26 mouse cellular contexts compared by ENCODE assay signal in the genomic region with DNA sequence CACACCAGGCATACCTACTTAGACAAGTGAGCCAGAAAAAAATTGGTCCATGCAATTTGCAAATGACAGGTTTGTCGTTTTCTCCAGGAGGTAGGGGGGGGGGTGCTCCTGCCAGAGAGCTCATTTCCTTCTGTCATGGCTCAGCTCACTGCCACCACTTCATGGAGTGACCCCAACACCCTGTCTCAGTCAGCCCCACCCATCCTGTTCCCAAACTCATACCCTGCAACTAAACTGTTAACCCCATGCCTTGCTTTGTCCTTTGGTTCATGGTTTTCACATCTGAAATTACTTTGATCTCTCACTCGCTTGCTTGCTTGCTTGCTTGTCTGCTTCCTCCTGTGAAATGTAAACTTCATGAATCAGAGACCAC. TPM values are rescaled to one million over a fixed set of nuclear protein-coding genes. Genes with fewer than 3 reads are reported as not detected.
A peak's percentile ranks its signal among the peaks of the same experiment; 100 is the strongest.
DNase-seq lines count a peak whose midpoint lies in the region; ATAC-seq and TF ChIP-seq lines count a peak whose summit lies in the region.
"Had no signal": no experiment of that assay in that cellular context is flagged by ENCODE, and none has a peak within 500 bp of the region (broad histone marks: within the 10 kb centered on the region; RNA-seq: fewer than 3 reads in every experiment).

No protein-coding gene starts in this region.

- H3K4me2 ChIP-seq in heart, embryonic 11.5 days = no peak overlapping the region
- H3K4me2 ChIP-seq in limb, embryonic 12.5 days = no peak overlapping the region
- H3K4me2 ChIP-seq in lung, postnatal 0 days (replicated peaks; ENCODE audit: low read depth, low read length) = no peak overlapping the region
- no peak overlapping the region for H3K4me2 ChIP-seq in stomach, postnatal 0 days (replicated peaks; ENCODE audit: low read depth)
- H3K4me2 ChIP-seq: forebrain, embryonic 15.5 days; heart, embryonic 13.5 days; hindbrain, embryonic 15.5 days; midbrain, embryonic 15.5 days; neural tube, embryonic 15.5 days had no signal

- no peak for ATAC-seq in heart, embryonic 11.5 days (replicated peaks; ENCODE audit: insufficient number of reproducible peaks, low FRiP score, low TSS enrichment)
- ATAC-seq in limb, embryonic 12.5 days (ENCODE audit: insufficient number of reproducible peaks, insufficient read depth, low FRiP score, low TSS enrichment, low read depth) = no peak
- peak; percentile 16; the same call in 1 of the 2 replicates for ATAC-seq in lung, postnatal 0 days
- ATAC-seq in stomach, postnatal 0 days (ENCODE audit: low FRiP score, low TSS enrichment) = peak; percentile 18; the same call in 1 of the 2 replicates
- ATAC-seq: forebrain, embryonic 15.5 days; inflammation-experienced regulatory T-cells, adult 6 months; midbrain, embryonic 15.5 days; Patski had no signal

- H3K4me3 ChIP-seq in heart, embryonic 11.5 days (ENCODE audit: low read depth, low read length) = no peak overlapping the region
- H3K4me3 ChIP-seq in limb, embryonic 12.5 days (replicated peaks) = no peak overlapping the region
- no peak overlapping the region for H3K4me3 ChIP-seq in limb, embryonic 10.5 days
- H3K4me3 ChIP-seq in lung, postnatal 0 days (ENCODE audit: low read depth, low read length) = no peak overlapping the region
- no peak overlapping the region for H3K4me3 ChIP-seq in stomach, postnatal 0 days (ENCODE audit: low read depth, low read length)
- H3K4me3 ChIP-seq: forebrain, embryonic 15.5 days; heart, embryonic 13.5 days; hindbrain, embryonic 10.5 days; hindbrain, embryonic 15.5 days; midbrain, embryonic 10.5 days; midbrain, embryonic 15.5 days; neural tube, embryonic 15.5 days had no signal

- peak; percentile 91 for DNase-seq in heart, adult 11 months
- DNase-seq in limb, embryonic 10.5 days (ENCODE audit: low spot score) = no peak
- no peak for DNase-seq in lung, postnatal 0 days (ENCODE audit: low spot score)
- DNase-seq in lung, adult 18-20 months = no peak
- no peak for DNase-seq in stomach, postnatal 0 days (ENCODE audit: low spot score)
- DNase-seq in testis, postnatal 10 days (ENCODE audit: low spot score) = no peak
- DNase-seq: cerebellum, adult 8-10 months; cerebellum, postnatal 25 days; gastrocnemius, postnatal 14 days; liver; retina, postnatal 1 day; right cerebral cortex, postnatal 14 days; thymus, postnatal 4 days had no signal

- H3K9me3 ChIP-seq in heart, embryonic 11.5 days (replicated peaks; ENCODE audit: control insufficient read depth, low read length) = no peaks in the 10 kb centered on the region
- H3K9me3 ChIP-seq in limb, embryonic 12.5 days = no peaks in the 10 kb centered on the region
- H3K9me3 ChIP-seq in limb, embryonic 10.5 days (replicated peaks) = no peaks in the 10 kb centered on the region
- no peaks in the 10 kb centered on the region for H3K9me3 ChIP-seq in lung, postnatal 0 days (ENCODE audit: low read length)
- no peaks in the 10 kb centered on the region for H3K9me3 ChIP-seq in stomach, postnatal 0 days (ENCODE audit: control insufficient read depth, low read length)
- H3K9me3 ChIP-seq: forebrain, embryonic 15.5 days; heart, embryonic 13.5 days; hindbrain, embryonic 10.5 days; hindbrain, embryonic 15.5 days; midbrain, embryonic 10.5 days; midbrain, embryonic 15.5 days; neural tube, embryonic 15.5 days had no signal

- peaks cover 40% of the 10 kb centered on the region for H3K27me3 ChIP-seq in heart, embryonic 11.5 days (ENCODE audit: control insufficient read depth, insufficient read depth, low read length)
- H3K27me3 ChIP-seq in limb, embryonic 12.5 days = peaks cover 4% of the 10 kb centered on the region; the same call in 1 of the 2 replicates
- peaks cover 12% of the 10 kb centered on the region for H3K27me3 ChIP-seq in limb, embryonic 10.5 days (ENCODE audit: low read depth, poor library complexity, severe bottlenecking)
- H3K27me3 ChIP-seq in lung, postnatal 0 days (replicated peaks; ENCODE audit: insufficient read depth, low read length) = no peaks in the 10 kb centered on the region
- H3K27me3 ChIP-seq in stomach, postnatal 0 days (ENCODE audit: control insufficient read depth, insufficient read depth, low read length) = no peaks in the 10 kb centered on the region
- H3K27me3 ChIP-seq: forebrain, embryonic 15.5 days; hindbrain, embryonic 15.5 days; midbrain, embryonic 15.5 days; neural tube, embryonic 15.5 days; Patski had no signal

- H3K36me3 ChIP-seq in heart, embryonic 11.5 days (ENCODE audit: control insufficient read depth, insufficient read depth, low read length) = no peaks in the 10 kb centered on the region
- no peaks in the 10 kb centered on the region for H3K36me3 ChIP-seq in limb, embryonic 12.5 days
- H3K36me3 ChIP-seq in limb, embryonic 10.5 days = no peaks in the 10 kb centered on the region
- no peaks in the 10 kb centered on the region for H3K36me3 ChIP-seq in lung, postnatal 0 days (ENCODE audit: insufficient read depth, low read length)
- H3K36me3 ChIP-seq in stomach, postnatal 0 days (ENCODE audit: control insufficient read depth, insufficient read depth, low read length) = no peaks in the 10 kb centered on the region
- H3K36me3 ChIP-seq: forebrain, embryonic 15.5 days; heart, embryonic 13.5 days; hindbrain, embryonic 10.5 days; hindbrain, embryonic 15.5 days; midbrain, embryonic 10.5 days; midbrain, embryonic 15.5 days; neural tube, embryonic 15.5 days had no signal

- no peak overlapping the region for H3K9ac ChIP-seq in heart, embryonic 11.5 days (ENCODE audit: low read depth, low read length)
- no peak overlapping the region; the same call in 1 of the 2 replicates for H3K9ac ChIP-seq in limb, embryonic 12.5 days (replicated peaks)
- H3K9ac ChIP-seq in lung, postnatal 0 days (replicated peaks; ENCODE audit: low read depth) = no peak overlapping the region
- H3K9ac ChIP-seq in stomach, postnatal 0 days (ENCODE audit: low read length) = no peak overlapping the region
- H3K9ac ChIP-seq: forebrain, embryonic 15.5 days; heart, embryonic 13.5 days; hindbrain, embryonic 15.5 days; liver, embryonic 14.5 days; midbrain, embryonic 15.5 days; neural tube, embryonic 15.5 days had no signal

- WGBS in heart, embryonic 11.5 days (ENCODE audit: insufficient replicate concordance) = 44% methylated on average over 2 of the region's 2 CpGs
- WGBS in limb, embryonic 12.5 days = 31% methylated on average over 2 of the region's 2 CpGs
- 49% methylated on average over 2 of the region's 2 CpGs for WGBS in limb, embryonic 10.5 days
- WGBS in lung, postnatal 0 days = 8% methylated on average over 2 of the region's 2 CpGs
- WGBS in stomach, postnatal 0 days = 31% methylated on average over 2 of the region's 2 CpGs

- H3K27ac ChIP-seq in heart, embryonic 11.5 days (ENCODE audit: low read depth, low read length) = no peak overlapping the region
- peak overlapping the region; percentile 25; the same call in 1 of the 2 replicates for H3K27ac ChIP-seq in limb, embryonic 12.5 days
- H3K27ac ChIP-seq in limb, embryonic 10.5 days = no peak overlapping the region
- H3K27ac ChIP-seq in lung, postnatal 0 days (ENCODE audit: low read length) = no peak overlapping the region
- H3K27ac ChIP-seq in stomach, postnatal 0 days (replicated peaks) = peak overlapping the region; percentile 73
- H3K27ac ChIP-seq: forebrain, embryonic 15.5 days; heart, embryonic 13.5 days; hindbrain, embryonic 10.5 days; hindbrain, embryonic 15.5 days; liver, embryonic 14.5 days; macrophage; midbrain, embryonic 10.5 days; midbrain, embryonic 15.5 days; neural tube, embryonic 15.5 days had no signal

- no peak for TF ChIP-seq EP300 in lung, postnatal 0 days (IDR thresholded peaks at IDR 0.05)
- TF ChIP-seq EP300 in stomach, postnatal 0 days (optimal IDR thresholded peaks at IDR 0.05) = no peak

- TF ChIP-seq CTCF in lung, postnatal 0 days (IDR thresholded peaks at IDR 0.05) = no peak
- no peak for TF ChIP-seq CTCF in stomach, postnatal 0 days (IDR thresholded peaks at IDR 0.05; ENCODE audit: low read depth)

- H3K4me1 ChIP-seq in heart, embryonic 11.5 days (ENCODE audit: control insufficient read depth, insufficient read depth, low read length) = no peaks in the 10 kb centered on the region
- peaks cover 22% of the 10 kb centered on the region for H3K4me1 ChIP-seq in limb, embryonic 12.5 days (replicated peaks)
- peaks cover 9% of the 10 kb centered on the region; the same call in 1 of the 2 replicates for H3K4me1 ChIP-seq in limb, embryonic 10.5 days
- H3K4me1 ChIP-seq in lung, postnatal 0 days (ENCODE audit: insufficient read depth, low read depth, low read length) = no peaks in the 10 kb centered on the region
- no peaks in the 10 kb centered on the region for H3K4me1 ChIP-seq in stomach, postnatal 0 days (replicated peaks; ENCODE audit: control insufficient read depth, insufficient read depth)
- H3K4me1 ChIP-seq: forebrain, embryonic 15.5 days; hindbrain, embryonic 15.5 days; midbrain, embryonic 15.5 days had no signal

RNA-seq across cellular contexts. Expression of gene Kras, which starts 6.6 kb away (rescaled TPM):
- polyA plus RNA-seq in heart, embryonic 11.5 days (2014; fragmentation: Nextera tagmentation; extraction: Ambion mirVana) = 54.9 and 69.5 TPM in 2 replicates
- 83.7 and 91.2 TPM in 2 replicates for polyA plus RNA-seq in limb, embryonic 12.5 days (2016; fragmentation: Nextera tagmentation; extraction: Ambion mirVana)
- polyA plus RNA-seq in limb, embryonic 10.5 days (2016; fragmentation: Nextera tagmentation; extraction: Ambion mirVana) = 78.5 and 80.8 TPM in 2 replicates
- polyA plus RNA-seq in lung, postnatal 0 days (2015; fragmentation: Nextera tagmentation; extraction: Ambion mirVana) = 90.5 and 98.6 TPM in 2 replicates
- 59.2 and 67.2 TPM in 2 replicates for polyA plus RNA-seq in stomach, postnatal 0 days (2015; fragmentation: Nextera tagmentation; extraction: Ambion mirVana)

RNA-seq across cellular contexts. Expression of gene Etfrf1, which starts 45.8 kb away (rescaled TPM):
- polyA plus RNA-seq in heart, embryonic 11.5 days (2014; fragmentation: Nextera tagmentation; extraction: Ambion mirVana) = 57.2 and 62.5 TPM in 2 replicates
- 32.4 and 32.9 TPM in 2 replicates for polyA plus RNA-seq in limb, embryonic 12.5 days (2016; fragmentation: Nextera tagmentation; extraction: Ambion mirVana)
- polyA plus RNA-seq in limb, embryonic 10.5 days (2016; fragmentation: Nextera tagmentation; extraction: Ambion mirVana) = 25.0 and 30.8 TPM in 2 replicates
- polyA plus RNA-seq in lung, postnatal 0 days (2015; fragmentation: Nextera tagmentation; extraction: Ambion mirVana) = 26.3 and 30.1 TPM in 2 replicates
- 35.1 and 37.8 TPM in 2 replicates for polyA plus RNA-seq in stomach, postnatal 0 days (2015; fragmentation: Nextera tagmentation; extraction: Ambion mirVana)

RNA-seq across cellular contexts. Expression of gene Casc1, which starts 45.9 kb away (rescaled TPM):
- 0.34 and 0.42 TPM in 2 replicates for polyA plus RNA-seq in heart, embryonic 11.5 days (2014; fragmentation: Nextera tagmentation; extraction: Ambion mirVana)
- 0.34 and 0.46 TPM in 2 replicates for polyA plus RNA-seq in limb, embryonic 12.5 days (2016; fragmentation: Nextera tagmentation; extraction: Ambion mirVana)
- 0.18 and 0.31 TPM in 2 replicates for polyA plus RNA-seq in limb, embryonic 10.5 days (2016; fragmentation: Nextera tagmentation; extraction: Ambion mirVana)
- 2.3 and 2.6 TPM in 2 replicates for polyA plus RNA-seq in lung, postnatal 0 days (2015; fragmentation: Nextera tagmentation; extraction: Ambion mirVana)
- polyA plus RNA-seq in stomach, postnatal 0 days (2015; fragmentation: Nextera tagmentation; extraction: Ambion mirVana) = 0.16 and 0.28 TPM in 2 replicates

Comparison
In these comparisons a context has a peak if more than half of its experiments do, and no peak if none do; other contexts are left out.
1. H3K27ac ChIP-seq: peak in limb, embryonic 12.5 days (single experiment) and stomach, postnatal 0 days (single experiment); none in heart, embryonic 11.5 days (single experiment), limb, embryonic 10.5 days (single experiment) and lung, postnatal 0 days (single experiment).
2. ATAC-seq: peak in lung, postnatal 0 days (single experiment) and stomach, postnatal 0 days (single experiment); none in heart, embryonic 11.5 days (single experiment) and limb, embryonic 12.5 days (single experiment).